Mouse (Mus musculus): ENCODE measurements at regions not wholly inside any gene's neighbourhood (a gene's known extent, or its start where the extent isn't known, plus 50 kb on each side); places are given as distances from the start of the nearest gene placed in this dataset.

DNA sequence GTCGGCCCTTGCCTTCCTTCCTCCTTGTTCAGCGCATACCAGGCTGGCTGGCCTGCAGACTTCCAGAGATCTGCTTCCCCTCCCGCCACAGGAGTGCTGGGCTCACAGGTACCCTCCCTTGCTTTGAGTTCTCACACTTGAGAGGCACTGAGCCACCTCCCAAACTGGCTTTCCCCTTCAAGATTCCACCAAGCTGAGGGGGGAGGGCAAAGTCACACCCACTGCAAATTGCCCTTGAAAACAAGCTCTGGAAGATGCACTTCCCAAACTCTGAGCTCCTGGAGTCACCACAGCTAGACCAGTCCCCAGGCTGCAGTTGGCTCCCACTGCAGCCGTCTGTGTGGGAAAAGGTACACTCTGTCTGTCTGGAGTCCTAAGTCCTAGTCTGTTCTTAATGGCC is 142.1 kb upstream of the Slc22a12 start:
- Histone ChIP-seq H3K36me3 (replicated peaks) (no peaks in the 10 kb centered on the region), H3K27me3 (replicated peaks) (no peaks in the 10 kb centered on the region), H3K4me2 (no peak overlapping the region), H3K9ac (no peak overlapping the region), H3K9me3 (no peaks in the 10 kb centered on the region), H3K27ac (no peak overlapping the region), H3K4me3 (no peak overlapping the region), H3K4me1 (no peaks in the 10 kb centered on the region)
- no peak for ATAC-seq (replicated peaks)
- 38% methylated on average over 4 of the region's 4 CpGs for WGBS

DNA sequence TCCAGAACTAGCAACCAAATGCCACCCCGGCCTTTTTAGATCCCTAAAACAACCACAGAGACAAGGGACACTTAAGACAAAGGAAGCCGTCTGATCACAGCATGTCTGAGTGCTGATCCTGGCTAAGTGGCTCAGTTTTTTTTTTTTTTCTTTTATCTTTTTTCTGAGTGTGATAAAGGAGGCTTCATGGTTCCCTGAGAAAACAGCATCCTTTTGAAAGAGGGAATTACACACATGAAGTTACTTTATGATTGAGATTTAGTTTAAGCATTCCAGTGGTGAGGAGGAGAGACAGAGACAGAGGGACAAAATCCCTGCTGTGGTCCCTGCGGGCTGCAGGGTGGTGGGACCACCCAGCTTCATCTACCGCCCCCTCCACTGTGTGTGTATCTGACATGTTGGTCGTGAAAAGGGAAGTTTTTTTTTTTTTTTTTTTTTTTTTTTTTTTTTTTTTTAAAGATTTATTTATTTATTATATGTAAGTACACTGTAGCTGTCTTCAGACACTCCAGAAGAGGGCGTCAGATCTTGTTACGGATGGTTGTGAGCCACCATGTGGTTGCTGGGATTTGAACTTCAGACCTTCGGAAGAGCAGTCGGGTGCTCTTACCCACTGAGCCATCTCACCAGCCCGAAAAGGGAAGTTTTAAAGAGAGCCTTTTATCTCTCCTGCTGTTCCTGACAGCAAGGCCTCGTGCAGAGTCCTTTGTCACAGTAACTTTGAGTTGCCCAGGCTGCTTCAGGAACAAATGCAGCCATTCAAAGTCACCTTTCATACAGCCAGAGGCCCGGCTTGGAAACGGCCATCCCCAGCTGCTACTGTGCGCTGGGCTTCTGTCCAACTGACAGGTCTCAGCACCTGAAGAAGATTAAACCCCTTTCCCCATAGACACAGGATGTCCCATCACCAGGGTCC is 136.8 kb upstream of the Slc22a12 start:
- no peaks in the 10 kb centered on the region for H3K36me3 ChIP-seq (replicated peaks)
- H3K4me2 ChIP-seq: no peak overlapping the region
- H3K27me3 ChIP-seq (replicated peaks): no peaks in the 10 kb centered on the region
- H3K9me3 ChIP-seq: no peaks in the 10 kb centered on the region
- peaks cover 4% of the 10 kb centered on the region; the same call in 1 of the 2 replicates for H3K4me1 ChIP-seq
- no peak overlapping the region for H3K27ac ChIP-seq
- no peak overlapping the region for H3K9ac ChIP-seq
- ATAC-seq (replicated peaks): no peak
- 12% methylated on average over 14 of the region's 14 CpGs for WGBS
- H3K4me3 ChIP-seq: no peak overlapping the region

DNA sequence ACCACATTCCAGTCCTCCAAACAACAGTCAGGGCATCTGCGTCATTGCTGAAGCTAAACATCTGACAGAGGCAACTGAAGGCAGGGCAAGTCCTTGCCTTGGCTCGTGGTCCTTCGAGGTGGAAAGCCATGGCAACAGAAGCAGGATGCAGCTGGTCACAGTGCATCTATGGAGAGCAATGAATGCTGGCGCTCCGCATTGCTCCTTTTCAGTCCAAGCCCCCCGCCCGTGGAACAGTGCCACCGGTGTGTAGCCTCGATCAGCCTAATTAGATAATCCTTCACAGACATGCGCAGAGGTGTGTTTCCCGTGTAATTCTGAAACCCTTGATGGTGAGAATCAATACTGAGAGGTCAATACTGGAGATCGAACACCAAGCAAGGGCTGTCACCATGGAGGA is 134.7 kb upstream of the Slc22a12 start:
- Histone ChIP-seq H3K4me1 (peaks cover 4% of the 10 kb centered on the region; the same call in 1 of the 2 replicates), H3K9me3 (no peaks in the 10 kb centered on the region), H3K36me3 (replicated peaks) (no peaks in the 10 kb centered on the region), H3K27me3 (replicated peaks) (no peaks in the 10 kb centered on the region), H3K9ac (no peak overlapping the region), H3K4me2 (no peak overlapping the region), H3K4me3 (no peak overlapping the region), H3K27ac (no peak overlapping the region)
- ATAC-seq (replicated peaks): no peak
- WGBS: 58% methylated on average over 12 of the region's 12 CpGs

DNA sequence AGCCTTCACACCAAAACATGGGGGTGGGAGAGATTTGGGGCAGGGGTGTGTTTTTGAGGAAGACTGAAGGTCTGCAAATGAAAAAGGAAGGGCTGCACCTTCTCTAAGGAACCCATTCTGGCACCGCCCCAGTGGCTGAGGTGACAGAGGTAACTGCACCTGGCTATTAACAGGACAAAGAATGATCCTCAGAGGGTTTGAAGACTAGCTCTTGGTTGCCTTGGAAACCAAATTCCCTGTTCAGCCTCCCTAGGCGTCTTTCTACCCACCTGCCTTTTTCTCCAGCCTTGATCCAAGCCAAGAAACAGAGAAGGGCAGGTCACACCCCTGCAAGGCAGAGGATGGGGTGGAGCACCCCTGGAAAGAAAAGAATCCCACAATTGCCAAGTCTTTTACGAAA is 132.8 kb upstream of the Slc22a12 start:
- H3K4me2 ChIP-seq: no peak overlapping the region
- WGBS: 44% methylated on average over 3 of the region's 3 CpGs
- H3K27me3 ChIP-seq (replicated peaks): no peaks in the 10 kb centered on the region
- H3K4me1 ChIP-seq: peaks cover 4% of the 10 kb centered on the region; the same call in 1 of the 2 replicates
- no peak overlapping the region for H3K27ac ChIP-seq
- no peak; the same call in 1 of the 2 replicates for ATAC-seq (replicated peaks)
- H3K4me3 ChIP-seq: no peak overlapping the region
- no peaks in the 10 kb centered on the region for H3K36me3 ChIP-seq (replicated peaks)
- no peak overlapping the region for H3K9ac ChIP-seq
- no peaks in the 10 kb centered on the region for H3K9me3 ChIP-seq

DNA sequence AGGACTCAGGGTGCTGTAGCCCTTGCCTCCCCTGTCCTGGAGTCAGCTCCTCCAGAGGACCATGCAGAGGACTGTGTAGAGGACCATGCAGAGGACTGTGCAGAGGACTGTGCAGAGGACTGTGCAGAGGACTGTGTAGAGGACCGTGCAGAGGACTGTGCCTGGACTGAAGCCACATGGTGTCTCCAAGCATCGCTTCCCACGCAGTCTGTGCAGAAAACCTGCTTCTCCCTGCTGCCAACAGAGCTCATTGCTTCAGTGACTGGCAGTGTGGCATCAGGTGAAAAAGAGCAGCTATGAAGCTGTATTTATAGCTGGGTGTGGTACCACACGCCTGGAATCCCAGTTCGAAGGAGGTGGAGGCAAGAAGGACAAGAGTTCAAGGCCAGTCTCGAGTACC is 128.9 kb upstream of the Slc22a12 start:
- no peak for ATAC-seq (replicated peaks)

DNA sequence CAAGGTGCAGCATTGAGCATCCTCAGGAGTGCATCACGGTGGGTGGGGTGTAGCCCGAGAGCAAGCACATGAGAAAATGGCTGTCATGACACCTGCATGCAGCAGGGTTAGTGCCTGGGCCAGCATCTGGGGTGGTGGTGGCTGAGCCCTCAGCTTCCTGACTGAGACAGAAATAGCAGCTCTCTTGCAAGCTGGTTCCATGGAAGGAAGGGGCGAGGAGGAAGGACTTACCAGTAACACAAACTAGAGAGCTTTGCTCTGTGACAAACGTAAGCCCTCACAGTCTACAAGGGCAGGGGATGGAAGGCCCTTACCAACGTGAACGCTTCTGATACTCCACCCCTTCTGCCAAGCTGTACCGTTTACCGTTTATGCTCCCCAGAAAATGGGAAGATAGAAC is 127.0 kb upstream of the Slc22a12 start:
- H3K4me1 ChIP-seq: no peaks in the 10 kb centered on the region
- ATAC-seq (replicated peaks): no peak
- H3K27ac ChIP-seq: no peak overlapping the region
- H3K4me2 ChIP-seq: no peak overlapping the region
- no peaks in the 10 kb centered on the region for H3K36me3 ChIP-seq (replicated peaks)
- no peaks in the 10 kb centered on the region for H3K27me3 ChIP-seq (replicated peaks)
- no peaks in the 10 kb centered on the region for H3K9me3 ChIP-seq
- WGBS: 81% methylated on average over 8 of the region's 8 CpGs
- no peak overlapping the region for H3K4me3 ChIP-seq
- no peak overlapping the region for H3K9ac ChIP-seq

More for the DNA sequence above, 128.9 kb upstream of the Slc22a12 start:
- Histone ChIP-seq H3K4me1 (peaks cover 4% of the 10 kb centered on the region; the same call in 1 of the 2 replicates), H3K27me3 (replicated peaks) (no peaks in the 10 kb centered on the region), H3K36me3 (replicated peaks) (no peaks in the 10 kb centered on the region), H3K4me3 (no peak overlapping the region), H3K27ac (no peak overlapping the region), H3K9me3 (no peaks in the 10 kb centered on the region), H3K9ac (no peak overlapping the region), H3K4me2 (no peak overlapping the region)
- 86% methylated on average over 6 of the region's 6 CpGs for WGBS

DNA sequence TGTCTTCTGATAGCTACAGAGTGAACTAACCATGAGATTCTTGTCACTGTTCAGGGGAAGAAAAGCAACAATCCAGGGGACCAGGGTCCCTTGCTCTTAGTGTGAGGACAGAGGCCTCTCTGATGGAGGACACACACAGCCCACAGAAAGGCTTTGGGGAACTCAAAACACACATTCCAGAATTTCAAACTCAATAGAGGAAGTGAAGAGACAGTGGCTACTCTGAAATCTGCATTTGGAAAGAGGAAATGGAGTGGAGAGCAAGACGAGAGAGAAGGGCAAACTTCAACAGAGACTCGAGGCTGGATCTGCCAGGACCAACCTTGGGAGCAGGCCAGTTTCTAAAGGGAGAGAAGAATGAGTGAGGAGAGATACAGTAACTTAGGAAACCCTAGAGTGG is 125.7 kb upstream of the Slc22a12 start:
- no peak for ATAC-seq (replicated peaks)
- Histone ChIP-seq H3K36me3 (replicated peaks) (no peaks in the 10 kb centered on the region), H3K9me3 (no peaks in the 10 kb centered on the region)

DNA sequence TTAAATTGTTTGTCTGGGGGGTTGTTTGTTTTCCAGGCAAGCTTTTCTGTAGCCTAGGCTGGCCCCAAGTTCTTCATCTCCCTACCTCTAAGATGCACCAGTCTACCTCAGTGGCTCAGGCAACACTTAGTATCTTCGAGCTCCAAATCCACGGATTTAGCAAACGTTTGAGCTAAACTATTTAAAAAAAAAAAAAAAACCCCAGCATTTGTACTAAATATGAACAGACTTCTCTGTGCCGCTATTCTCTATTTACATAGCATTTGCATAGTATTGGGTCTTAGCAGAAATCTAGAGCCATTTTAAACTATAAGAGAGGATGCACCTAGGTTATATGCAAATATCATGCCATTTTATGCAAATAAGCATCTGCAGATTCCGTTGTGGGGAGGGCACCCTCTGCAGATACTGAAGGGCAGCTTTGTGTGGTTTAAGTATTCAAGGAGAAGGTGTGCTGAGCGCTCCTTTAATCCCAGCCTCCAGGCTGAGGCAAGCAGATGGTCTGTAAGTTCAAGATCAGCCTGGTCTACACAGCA is 123.4 kb upstream of the Slc22a12 start:
- H3K27me3 ChIP-seq (replicated peaks): no peaks in the 10 kb centered on the region
- H3K4me2 ChIP-seq: no peak overlapping the region
- 66% methylated on average over 6 of the region's 6 CpGs for WGBS
- H3K9ac ChIP-seq: no peak overlapping the region
- no peaks in the 10 kb centered on the region for H3K36me3 ChIP-seq (replicated peaks)
- peaks cover 6% of the 10 kb centered on the region; the same call in 1 of the 2 replicates for H3K4me1 ChIP-seq
- no peak for ATAC-seq (replicated peaks)
- H3K9me3 ChIP-seq: no peaks in the 10 kb centered on the region
- no peak overlapping the region for H3K4me3 ChIP-seq
- H3K27ac ChIP-seq: no peak overlapping the region

More for the DNA sequence above, 125.7 kb upstream of the Slc22a12 start:
- Histone ChIP-seq H3K9ac (no peak overlapping the region), H3K4me3 (no peak overlapping the region), H3K27me3 (replicated peaks) (no peaks in the 10 kb centered on the region), H3K27ac (no peak overlapping the region), H3K4me1 (peaks cover 1% of the 10 kb centered on the region; the same call in 1 of the 2 replicates), H3K4me2 (no peak overlapping the region)
- 53% methylated on average over 2 of the region's 2 CpGs for WGBS

DNA sequence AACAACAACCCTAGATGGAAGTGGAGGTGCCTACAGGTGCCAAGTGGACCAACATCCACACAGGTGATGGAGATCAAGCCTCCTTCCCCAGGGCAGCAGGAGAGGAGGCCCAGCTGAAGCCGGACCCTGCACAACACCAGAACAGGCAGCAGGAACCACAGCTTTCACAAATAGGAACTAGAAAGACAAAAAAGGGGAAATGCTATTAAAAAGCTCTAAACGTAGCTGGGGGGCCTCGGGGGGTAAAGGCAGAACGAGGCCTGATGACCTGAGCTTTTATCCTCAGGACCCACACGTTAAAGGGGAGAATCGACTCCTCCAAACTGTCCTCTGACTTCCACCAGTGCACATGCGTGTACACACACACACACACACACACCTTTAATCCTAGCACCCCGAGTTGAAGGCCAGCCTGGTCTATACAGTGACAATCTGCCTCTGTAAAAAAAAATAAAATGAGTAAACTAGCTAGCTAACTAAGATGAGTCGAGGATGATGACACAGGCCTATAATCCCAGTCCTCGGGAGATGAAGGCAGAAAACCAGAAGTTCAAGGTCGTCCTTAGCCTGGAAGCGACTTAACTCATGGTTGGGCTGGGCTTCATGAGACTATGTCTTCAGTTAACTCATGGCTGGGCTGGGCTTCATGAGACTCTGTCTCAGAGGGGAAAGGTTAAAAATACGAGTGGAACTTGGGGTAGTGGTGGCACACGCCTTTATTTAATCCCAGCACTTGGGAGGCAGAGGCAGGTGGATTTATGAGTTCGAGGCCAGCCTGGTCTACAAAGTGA is 122.6 kb upstream of the Slc22a12 start:
- H3K27me3 ChIP-seq (replicated peaks): no peaks in the 10 kb centered on the region
- no peaks in the 10 kb centered on the region for H3K9me3 ChIP-seq
- H3K36me3 ChIP-seq (replicated peaks): no peaks in the 10 kb centered on the region
- H3K4me2 ChIP-seq: no peak overlapping the region
- 78% methylated on average over 15 of the region's 15 CpGs for WGBS
- no peak for ATAC-seq (replicated peaks)
- no peak overlapping the region for H3K9ac ChIP-seq
- H3K4me3 ChIP-seq: no peak overlapping the region
- H3K4me1 ChIP-seq: peaks cover 6% of the 10 kb centered on the region; the same call in 1 of the 2 replicates
- H3K27ac ChIP-seq: no peak overlapping the region

DNA sequence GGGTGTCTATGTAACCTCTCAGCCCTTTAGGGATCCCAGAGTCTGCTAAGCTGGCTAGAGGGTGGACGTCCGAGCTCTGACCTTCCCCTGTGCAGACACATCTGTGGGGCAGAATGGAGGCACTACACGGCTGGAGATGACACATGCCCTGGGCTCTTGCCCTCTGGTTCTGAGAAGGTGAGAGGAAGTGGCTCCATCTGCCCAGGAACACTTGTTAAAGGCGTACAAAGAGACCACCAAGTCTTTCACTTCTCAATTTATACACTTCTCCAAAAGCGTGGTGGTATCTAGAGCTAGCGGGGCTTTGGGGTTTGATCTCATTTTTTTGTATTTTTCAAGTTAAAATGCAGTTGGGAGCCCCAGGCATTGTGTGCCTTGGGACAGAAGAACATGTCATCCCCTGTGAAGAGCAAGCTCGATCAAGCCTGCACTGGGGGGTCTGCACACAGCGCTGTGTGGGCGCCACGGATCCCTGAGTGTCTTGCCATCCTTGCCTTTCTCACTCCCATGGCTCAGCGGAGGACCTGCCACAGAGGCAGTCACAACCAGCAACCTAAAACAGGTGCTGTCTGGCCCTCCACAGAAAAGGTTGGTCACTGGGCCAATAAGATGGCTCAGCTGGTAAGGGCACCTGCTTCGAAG is 121.6 kb upstream of the Slc22a12 start:
- H3K36me3 ChIP-seq (replicated peaks): no peaks in the 10 kb centered on the region

DNA sequence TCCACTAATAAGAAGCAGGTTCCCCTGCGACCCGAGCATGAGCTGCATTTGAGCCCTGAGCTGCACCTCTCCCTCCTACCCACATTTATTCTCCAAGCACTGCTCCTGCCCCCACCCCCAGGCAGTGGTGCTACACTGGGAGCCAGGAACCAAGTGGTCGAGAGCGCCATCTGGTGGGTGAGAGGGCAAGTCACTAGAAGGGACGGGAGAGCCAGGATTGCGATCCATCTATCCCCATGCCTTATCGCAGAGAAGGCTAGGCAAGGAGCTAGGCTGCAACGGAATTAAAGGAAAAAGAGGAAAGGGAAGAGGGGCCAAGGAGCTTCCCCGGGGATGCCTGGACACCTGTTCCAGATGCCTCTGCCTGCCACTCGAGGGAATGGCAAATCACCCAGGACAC is 120.6 kb upstream of the Slc22a12 start:
- no peak overlapping the region for H3K9ac ChIP-seq
- no peaks in the 10 kb centered on the region for H3K27me3 ChIP-seq (replicated peaks)
- H3K4me2 ChIP-seq: no peak overlapping the region
- no peak overlapping the region for H3K27ac ChIP-seq
- 3% methylated on average over 10 of the region's 10 CpGs for WGBS
- H3K9me3 ChIP-seq: no peaks in the 10 kb centered on the region
- H3K36me3 ChIP-seq (replicated peaks): no peaks in the 10 kb centered on the region
- peaks cover 6% of the 10 kb centered on the region; the same call in 1 of the 2 replicates for H3K4me1 ChIP-seq
- H3K4me3 ChIP-seq: no peak overlapping the region
- ATAC-seq (replicated peaks): peak; percentile 92

More for the DNA sequence above, 121.6 kb upstream of the Slc22a12 start:
- no peak for ATAC-seq (replicated peaks)
- peaks cover 6% of the 10 kb centered on the region; the same call in 1 of the 2 replicates for H3K4me1 ChIP-seq
- no peaks in the 10 kb centered on the region for H3K27me3 ChIP-seq (replicated peaks)
- no peak overlapping the region for H3K4me3 ChIP-seq
- H3K9me3 ChIP-seq: no peaks in the 10 kb centered on the region
- H3K9ac ChIP-seq: no peak overlapping the region
- no peak overlapping the region for H3K27ac ChIP-seq
- no peak overlapping the region for H3K4me2 ChIP-seq
- WGBS: 82% methylated on average over 12 of the region's 12 CpGs
